Mouse (Mus musculus) urinary bladder, postnatal 14 days (tissue): ENCODE data around the gene Tbc1d9b.
"Not testable (repeated sequence)": the region's sequence is repeated elsewhere in the genome, so short reads cannot be mapped to it uniquely, and the experiment has no call there.

Experiments used
- DNase-seq: peaks from one replicate; pipeline ENCODE4 v3.0.0; 2021; ENCODE audit warnings: low spot score

Gene Tbc1d9b

GRCm38 (mm10) chr11:50130811-50131766, at the start of gene Tbc1d9b:
TSS of gene Tbc1d9b (plus strand) at chr11:50131396.
- peak; percentile 89 for DNase-seq

DNA sequence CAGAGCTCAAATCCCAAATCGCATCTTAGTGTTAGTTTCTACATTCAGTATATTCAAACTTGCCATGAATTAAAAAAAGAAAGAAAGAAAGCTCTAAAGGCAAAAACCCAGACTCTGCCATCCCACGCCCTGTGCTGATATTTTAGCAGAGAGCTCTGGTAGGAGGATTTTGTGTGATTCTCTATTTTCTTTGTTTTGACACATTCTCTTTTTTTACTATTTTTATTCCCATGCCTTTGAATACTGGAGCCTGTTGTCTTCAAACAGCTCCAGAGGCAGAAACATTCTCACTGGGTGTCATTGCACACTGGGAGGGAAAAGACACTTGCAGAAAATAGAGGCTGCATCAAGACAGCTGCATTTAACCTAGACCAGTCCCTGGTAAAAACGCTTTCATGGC, 45.0 kb upstream of the Tbc1d9b start:
- DNase-seq = no peak

DNA sequence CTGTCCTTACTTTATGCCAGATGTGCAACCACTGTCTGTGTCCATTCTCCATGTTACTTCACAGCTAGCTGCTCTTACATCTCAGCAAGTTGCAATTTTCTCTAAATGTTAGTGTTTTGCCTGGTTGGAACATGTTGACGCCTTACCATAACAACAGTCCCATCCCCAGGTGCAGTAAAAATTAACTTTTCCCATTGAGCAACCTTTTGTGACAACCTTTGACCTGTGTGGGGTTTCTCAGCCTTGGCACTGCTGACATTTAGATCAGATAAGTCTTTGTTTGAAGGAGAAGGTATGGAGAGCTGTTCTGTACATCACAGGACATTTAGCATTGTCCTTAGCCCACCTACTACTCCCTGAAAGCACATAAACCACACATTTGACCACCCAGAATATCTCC, 41.4 kb upstream of the Tbc1d9b start:
- no peak for DNase-seq

DNA sequence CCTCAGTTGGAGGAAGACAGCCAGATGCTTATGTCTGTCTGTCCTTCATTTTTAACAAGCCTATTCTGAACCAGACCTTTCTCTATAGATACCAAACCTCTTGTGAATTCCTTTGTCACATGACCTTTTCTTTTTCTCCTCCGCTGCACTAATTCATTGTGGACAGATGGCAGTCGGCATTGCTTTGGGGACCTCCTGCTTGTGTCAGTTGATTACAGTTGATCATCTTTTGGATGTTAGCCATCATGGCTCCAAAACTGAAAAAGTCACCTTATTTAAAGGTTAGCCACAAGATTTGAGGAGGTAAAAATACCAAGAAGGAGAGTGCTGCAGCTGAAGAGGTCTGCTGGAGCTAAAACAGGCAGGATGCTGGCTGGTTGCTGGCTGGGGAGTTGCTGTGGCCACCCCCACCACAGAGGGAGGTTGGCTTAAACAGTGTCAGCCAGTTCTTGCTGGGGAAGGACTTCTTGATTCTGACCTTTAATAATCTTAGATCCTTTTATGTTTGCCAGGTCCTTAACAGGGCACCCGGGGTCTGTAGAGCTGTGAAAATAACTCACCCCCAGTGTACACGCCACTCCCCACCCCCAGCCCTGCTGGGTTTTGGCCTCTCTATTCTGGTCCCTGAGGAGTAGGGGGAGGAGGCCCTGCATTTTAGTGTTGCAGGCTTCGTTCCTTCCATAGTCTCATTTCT, 40.1 kb upstream of the Tbc1d9b start:
- DNase-seq = no peak

DNA sequence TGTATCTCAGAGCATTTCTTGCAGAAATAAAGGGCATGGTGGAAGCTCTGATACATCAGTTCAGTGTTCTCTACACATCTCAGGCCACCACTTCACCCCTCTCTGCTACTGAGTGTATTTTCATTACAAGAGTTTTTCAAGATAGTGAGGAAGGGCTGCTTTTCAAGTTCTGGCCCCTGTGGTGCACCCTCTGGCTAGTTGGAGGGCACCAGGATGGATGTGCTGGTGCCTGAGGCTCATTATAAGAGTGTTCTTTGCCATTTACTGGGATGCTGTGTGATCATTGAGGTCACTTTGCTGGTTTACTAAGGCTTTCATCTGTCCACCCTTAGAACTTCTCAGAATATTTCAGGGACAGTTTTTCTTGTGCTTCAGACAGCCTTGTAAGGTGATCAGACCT, 39.5 kb upstream of the Tbc1d9b start:
- no peak for DNase-seq

DNA sequence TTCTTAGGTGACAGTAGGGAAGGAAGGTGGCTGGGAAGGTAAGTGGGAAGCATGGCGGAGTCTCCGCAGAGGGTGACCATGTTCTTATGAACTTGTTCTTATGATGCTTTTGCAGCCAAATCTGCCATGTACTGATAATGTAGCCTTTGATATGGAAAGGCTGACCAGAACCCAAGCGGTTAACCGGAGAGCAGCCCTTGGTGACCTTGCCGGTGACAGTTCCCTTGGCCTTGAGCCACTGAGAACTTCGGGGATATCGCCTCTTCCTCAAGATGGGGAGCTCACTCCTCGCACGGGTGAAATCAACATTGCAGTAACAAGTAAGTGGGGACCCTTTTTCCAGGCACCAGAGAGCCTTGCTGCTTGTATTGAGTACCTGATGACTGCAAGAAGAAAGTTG, 35.5 kb upstream of the Tbc1d9b start:
- DNase-seq = no peak

- DNase-seq = no peak
These were observed 34.1 kb upstream of the Tbc1d9b start for GRCm38 (mm10) chr11:50097091-50097490.

- no peak for DNase-seq
These were observed 32.2 kb upstream of the Tbc1d9b start for GRCm38 (mm10) chr11:50098961-50099481.

DNA sequence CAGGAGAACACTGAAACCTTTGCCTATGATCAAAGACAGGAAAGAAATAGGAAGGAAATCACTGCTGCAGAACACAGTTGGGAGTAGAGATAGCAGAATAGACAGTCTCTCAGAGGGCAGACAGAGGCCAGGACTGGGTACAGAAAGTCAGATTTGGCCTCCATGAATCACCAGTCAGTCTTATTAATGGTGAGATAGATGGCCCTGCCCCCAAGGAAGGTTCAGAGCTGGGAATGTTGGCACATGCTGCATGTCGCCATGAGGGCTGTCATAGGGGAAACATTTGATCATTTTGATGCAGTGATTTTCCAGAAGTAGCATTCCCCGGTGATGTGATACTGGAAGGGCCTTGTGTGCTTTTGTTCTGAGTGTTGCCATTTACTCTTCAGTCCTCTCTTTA, 31.5 kb upstream of the Tbc1d9b start:
- DNase-seq = no peak

GRCm38 (mm10) chr11:50100548-50101307, 30.5 kb upstream of the Tbc1d9b start:
- no peak for DNase-seq

- not testable (repeated sequence) for DNase-seq
These were observed 29.2 kb upstream of the Tbc1d9b start for GRCm38 (mm10) chr11:50101962-50102361.

GRCm38 (mm10) chr11:50104016-50104415, 27.2 kb upstream of the Tbc1d9b start:
- DNase-seq = no peak

DNA sequence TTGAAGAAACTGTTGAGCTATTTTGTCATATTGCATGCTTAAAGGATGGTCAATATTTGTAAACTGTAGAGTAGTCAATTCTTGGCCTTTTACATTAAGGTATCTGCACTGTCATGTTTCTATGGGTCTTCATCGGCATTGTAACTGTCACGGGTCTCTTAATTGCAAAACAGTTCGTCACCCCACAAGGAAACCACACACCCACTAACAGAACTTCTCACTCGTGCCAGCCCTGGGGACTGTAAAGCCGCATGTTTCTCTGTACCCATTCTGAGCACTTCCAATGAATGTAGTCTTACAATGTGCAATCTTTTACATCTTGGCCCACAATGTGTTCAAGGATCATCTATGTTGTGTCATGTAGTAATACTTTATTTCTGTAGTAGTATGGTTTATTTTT, 26.0 kb upstream of the Tbc1d9b start:
- DNase-seq = no peak

DNA sequence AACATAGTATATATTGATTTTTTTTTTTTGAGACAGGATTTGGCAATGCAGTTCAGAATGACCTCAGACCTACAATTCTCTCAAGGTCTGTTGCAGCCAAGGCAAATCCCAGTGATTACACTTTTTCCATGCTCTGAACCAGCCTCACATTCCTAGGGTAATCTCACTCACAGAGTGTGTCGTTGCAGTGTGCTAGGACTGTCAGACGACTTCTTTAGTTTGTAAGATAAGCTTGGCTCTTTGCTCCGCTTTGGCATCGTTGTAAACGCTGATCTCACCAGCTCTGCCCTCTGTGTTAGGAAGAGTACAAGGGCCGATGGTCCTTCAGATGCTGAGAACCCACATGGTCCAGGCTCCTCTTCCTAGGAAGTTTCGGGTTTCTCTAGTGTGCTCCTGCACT, 25.2 kb upstream of the Tbc1d9b start:
- DNase-seq = no peak

DNA sequence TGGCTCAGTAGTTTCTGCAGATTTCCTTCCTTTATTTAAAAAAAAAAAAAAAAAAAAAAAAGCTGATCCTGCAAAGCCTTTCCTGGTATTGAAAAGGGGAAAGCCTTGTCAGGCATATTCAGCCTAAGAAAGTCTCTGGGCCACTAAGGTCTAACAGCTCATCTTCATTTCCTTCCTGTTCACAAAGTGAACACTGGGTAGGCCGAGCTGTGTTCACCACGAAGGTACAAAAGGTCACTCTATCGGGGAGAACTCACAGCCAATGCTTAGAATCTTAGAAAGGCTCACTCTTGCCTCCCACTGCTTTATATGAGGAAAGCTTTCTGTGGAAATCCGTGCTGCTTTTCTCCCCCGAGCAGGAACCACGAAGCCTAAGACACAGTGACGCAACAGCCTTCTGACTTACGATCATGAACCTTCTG, 22.4 kb upstream of the Tbc1d9b start:
- no peak for DNase-seq

- peak; percentile 76 for DNase-seq
These were observed 16.9 kb upstream of the Tbc1d9b start for GRCm38 (mm10) chr11:50114329-50114728.

GRCm38 (mm10) chr11:50122631-50123081, 8.5 kb upstream of the Tbc1d9b start:
- no peak for DNase-seq

- no peak for DNase-seq
These were observed 3.4 kb upstream of the Tbc1d9b start for GRCm38 (mm10) chr11:50127781-50128180.

- no peak for DNase-seq
These were observed 605 bp downstream of the Tbc1d9b start for GRCm38 (mm10) chr11:50131801-50132201.

DNA sequence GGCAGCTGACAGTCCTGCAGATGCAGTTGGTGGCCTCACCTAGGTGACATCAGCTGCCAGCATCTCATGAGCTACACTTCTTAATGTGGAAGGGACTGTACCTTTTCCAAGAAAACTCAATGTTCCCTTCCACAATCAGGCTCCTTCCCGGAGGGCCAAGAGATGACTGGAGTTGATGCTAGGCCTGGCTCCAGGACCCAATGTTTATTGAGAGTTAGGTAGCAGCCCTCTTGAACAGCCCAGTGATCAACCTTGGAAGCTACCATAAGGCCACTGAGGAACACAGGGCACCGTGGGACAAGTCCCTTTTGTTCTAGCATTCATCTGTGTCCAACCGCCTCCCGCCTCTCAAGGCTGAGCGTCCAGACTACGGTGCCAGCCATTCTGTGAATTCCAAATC, 1.1 kb downstream of the Tbc1d9b start:
- DNase-seq = no peak

DNA sequence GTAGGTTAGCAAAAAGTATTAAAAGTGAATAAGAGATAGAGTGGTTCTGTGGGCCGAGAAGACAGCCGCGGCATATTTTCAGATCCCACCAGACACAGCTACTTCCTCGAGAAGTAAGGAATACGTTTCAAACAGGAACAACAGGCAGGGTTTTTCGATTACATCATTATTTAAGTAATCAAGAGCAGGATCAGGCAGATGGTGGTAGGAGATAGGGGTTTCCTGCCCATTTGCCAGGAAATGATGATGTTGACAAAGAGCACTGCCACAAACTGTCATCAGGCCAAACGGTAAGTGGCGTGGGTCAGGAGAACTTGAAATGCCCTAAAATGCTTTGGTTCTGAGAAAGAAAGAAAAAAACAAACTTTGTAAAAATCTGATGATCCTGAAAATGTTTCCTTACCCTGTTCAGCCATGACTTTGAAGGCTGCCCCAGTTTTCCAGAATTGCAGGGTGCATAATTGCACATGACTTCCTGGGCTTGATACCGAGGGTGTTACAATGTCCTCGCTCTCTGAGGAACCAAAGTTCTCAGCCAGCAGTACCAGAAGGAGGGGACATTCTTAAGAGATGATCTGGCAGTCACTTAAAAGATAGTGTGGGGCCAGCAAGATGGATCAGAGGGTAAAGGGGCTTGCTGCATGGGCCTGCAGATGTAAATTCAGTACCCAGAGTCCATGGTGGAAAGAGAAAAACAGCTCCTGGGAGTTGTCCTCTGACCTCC, 3.1 kb downstream of the Tbc1d9b start:
- DNase-seq = no peak
